Mouse (Mus musculus) kidney, embryonic 15.5 days (tissue): ENCODE results near the gene Mfrp. TPM values are rescaled to one million over a fixed set of nuclear protein-coding genes. Genes with fewer than 3 reads are reported as not detected.
"Not testable (repeated sequence)": the region's sequence is repeated elsewhere in the genome, so short reads cannot be mapped to it uniquely, and the experiment has no call there.

Experiments used
- ATAC-seq: fragments of 200-750 bp; cut with Nextera tagmentation; replicated peaks from 2 replicates; pipeline ENCODE4 v1.8.0; 2017; ENCODE audit warnings: moderate TSS enrichment; ENCODE audit not compliant: low FRiP score
- H3K27ac ChIP-seq: fragments of 300-500 bp; sonication (generic); 2 replicates; pipeline ENCODE4 v1.5.1; 2015; ENCODE audit warnings: mild to moderate bottlenecking, inconsistent platforms
- H3K27me3 ChIP-seq: fragments of 300-500 bp; sonication (generic); 2 replicates; pipeline ENCODE4 v1.6.1; 2015; ENCODE audit warnings: inconsistent platforms
- H3K36me3 ChIP-seq: fragments of 300-500 bp; sonication (generic); 2 replicates; pipeline ENCODE4 v1.6.1; 2015; ENCODE audit warnings: inconsistent platforms
- H3K4me1 ChIP-seq: fragments of 300-500 bp; sonication (generic); 2 replicates; pipeline ENCODE4 v1.6.1; 2015; ENCODE audit warnings: inconsistent platforms
- H3K4me2 ChIP-seq: fragments of 300-500 bp; sonication (generic); 2 replicates; pipeline ENCODE4 v1.6.1; 2015; ENCODE audit warnings: moderate library complexity, mild to moderate bottlenecking, inconsistent platforms
- H3K4me3 ChIP-seq: fragments of 300-500 bp; sonication (generic); replicated peaks from 2 replicates; pipeline ENCODE4 v1.5.1; 2015; ENCODE audit warnings: mild to moderate bottlenecking, inconsistent platforms
- H3K9ac ChIP-seq: fragments of 300-500 bp; sonication (generic); 2 replicates; pipeline ENCODE4 v1.6.1; 2015; ENCODE audit warnings: mild to moderate bottlenecking, inconsistent platforms
- H3K9me3 ChIP-seq: fragments of 300-500 bp; sonication (generic); replicated peaks from 2 replicates; pipeline ENCODE4 v1.6.1; 2016; ENCODE audit warnings: inconsistent platforms
- WGBS: fragments of 180-500 bp; shearing (Covaris S2); methylation state at CpG from one replicate; pipeline ENCODE4 v1.1.7; 2015; ENCODE audit warnings: mixed read lengths; 5-methylcytosine and 5-hydroxymethylcytosine counted together
- polyA plus RNA-seq: library from polyadenylated mRNA; unstranded; fragments of >200 nt; fragmentation: Nextera tagmentation; extraction: Ambion mirVana; gene quantifications from 2 replicates; pipeline ENCODE4 v1.2.1, GENCODE M21; 2015

Mfrp gene
- polyA plus RNA-seq, 1 experiment from 2014 or later: not detected

GRCm38 (mm10) chr9:44108269-44109055 is 6.9 kb downstream of the Mfrp start:
- Histone ChIP-seq H3K9me3 (no peaks in the 10 kb centered on the region), H3K9ac (peak overlapping the region; percentile 31; the same call in 1 of the 2 replicates), H3K4me2 (peak overlapping the region; percentile 55), H3K36me3 (peaks cover 36% of the 10 kb centered on the region), H3K27me3 (no peaks in the 10 kb centered on the region), H3K4me3 (peak overlapping the region; percentile 30; the same call in 1 of the 2 replicates), H3K4me1 (peaks cover 62% of the 10 kb centered on the region), H3K27ac (peak overlapping the region; percentile 86; the same call in 1 of the 2 replicates)
- ATAC-seq: no peak
- 72% methylated on average over 31 of the region's 31 CpGs for WGBS

- H3K9me3 ChIP-seq: no peaks in the 10 kb centered on the region
- peak overlapping the region; percentile 55 for H3K4me2 ChIP-seq
- peaks cover 68% of the 10 kb centered on the region for H3K4me1 ChIP-seq
- peaks cover 32% of the 10 kb centered on the region for H3K36me3 ChIP-seq
- H3K27me3 ChIP-seq: no peaks in the 10 kb centered on the region
- no peak for ATAC-seq
- WGBS: 18% methylated on average over 9 of the region's 9 CpGs
- H3K4me3 ChIP-seq: peak overlapping the region; percentile 30
- peak overlapping the region; percentile 54; the same call in 1 of the 2 replicates for H3K27ac ChIP-seq
- H3K9ac ChIP-seq: 0 out of 2 replicates have a peak overlapping the region, but pooled peaks have one; percentile 11
Observed at GRCm38 (mm10) chr9:44109360-44110095, 8.0 kb downstream of the Mfrp start.

GRCm38 (mm10) chr9:44111909-44112308 is 10.4 kb downstream of the Mfrp start:
- not testable (repeated sequence) for ATAC-seq

GRCm38 (mm10) chr9:44113105-44113789 is 11.7 kb downstream of the Mfrp start, which contains the start of the genes Gm49380 and Rnf26:
Gene Gm49380 (minus strand): TSS chr9:44113500.
Gene Rnf26 (minus strand): TSS chr9:44113517.
- Histone ChIP-seq H3K27me3 (no peaks in the 10 kb centered on the region), H3K36me3 (peaks cover 17% of the 10 kb centered on the region), H3K27ac (peak within 1 kb of the TSS; percentile 81), H3K4me2 (peak within 1 kb of the TSS; percentile 65), H3K4me1 (peaks cover 44% of the 10 kb centered on the region), H3K9ac (peak within 1 kb of the TSS; percentile 85), H3K4me3 (peak within 1 kb of the TSS; percentile 76), H3K9me3 (no peaks in the 10 kb centered on the region)
- peak; percentile 93 for ATAC-seq
- 1% methylated on average over 51 of the region's 51 CpGs for WGBS

More at GRCm38 (mm10) chr9:44111909-44112308, 10.4 kb downstream of the Mfrp start:
- not testable (repeated sequence) for H3K27ac ChIP-seq, H3K27me3 ChIP-seq, H3K9ac ChIP-seq, H3K9me3 ChIP-seq
- peak overlapping the region; percentile 65 for H3K4me2 ChIP-seq
- 46% methylated on average over 10 of the region's 12 CpGs for WGBS
- peaks cover 57% of the 10 kb centered on the region for H3K4me1 ChIP-seq
- H3K36me3 ChIP-seq: peaks cover 21% of the 10 kb centered on the region
- peak overlapping the region; percentile 76 for H3K4me3 ChIP-seq

- no peak overlapping the region for H3K4me2 ChIP-seq
- peaks cover 32% of the 10 kb centered on the region for H3K4me1 ChIP-seq
- 0 out of 2 replicates have a peak, but pooled peaks cover 10% of the 10 kb centered on the region for H3K36me3 ChIP-seq
- no peak overlapping the region for H3K9ac ChIP-seq
- H3K9me3 ChIP-seq: no peaks in the 10 kb centered on the region
- H3K27me3 ChIP-seq: no peaks in the 10 kb centered on the region
- no peak for ATAC-seq
- no peak overlapping the region for H3K4me3 ChIP-seq
- WGBS: 71% methylated on average over 2 of the region's 2 CpGs
- H3K27ac ChIP-seq: peak overlapping the region; percentile 22; the same call in 1 of the 2 replicates
Observed at GRCm38 (mm10) chr9:44114453-44114852, 12.9 kb downstream of the Mfrp start.

- Histone ChIP-seq H3K27me3 (no peaks in the 10 kb centered on the region), H3K4me2 (no peak overlapping the region), H3K4me3 (no peak overlapping the region), H3K4me1 (peaks cover 20% of the 10 kb centered on the region), H3K9ac (no peak overlapping the region), H3K36me3 (0 out of 2 replicates have a peak, but pooled peaks cover under 1% of the 10 kb centered on the region), H3K9me3 (no peaks in the 10 kb centered on the region), H3K27ac (no peak overlapping the region)
- no peak for ATAC-seq
- WGBS: 85% methylated on average over 9 of the region's 9 CpGs
Observed at GRCm38 (mm10) chr9:44115599-44115998, 14.1 kb downstream of the Mfrp start.

GRCm38 (mm10) chr9:44116182-44116581 is 14.7 kb downstream of the Mfrp start:
- Histone ChIP-seq H3K9me3 (no peaks in the 10 kb centered on the region), H3K4me3 (no peak overlapping the region), H3K36me3 (no peaks in the 10 kb centered on the region), H3K9ac (no peak overlapping the region), H3K27me3 (no peaks in the 10 kb centered on the region), H3K4me2 (no peak overlapping the region), H3K27ac (no peak overlapping the region), H3K4me1 (peaks cover 17% of the 10 kb centered on the region)
- WGBS: 92% methylated on average over 4 of the region's 4 CpGs
- no peak for ATAC-seq

GRCm38 (mm10) chr9:44119011-44119410 is 17.5 kb downstream of the Mfrp start:
- H3K9ac ChIP-seq: no peak overlapping the region
- H3K27ac ChIP-seq: no peak overlapping the region
- no peak overlapping the region for H3K4me3 ChIP-seq
- H3K27me3 ChIP-seq: no peaks in the 10 kb centered on the region
- H3K36me3 ChIP-seq: no peaks in the 10 kb centered on the region
- H3K4me2 ChIP-seq: no peak overlapping the region
- H3K4me1 ChIP-seq: peaks cover 7% of the 10 kb centered on the region; the same call in 1 of the 2 replicates
- ATAC-seq: no peak
- no peaks in the 10 kb centered on the region for H3K9me3 ChIP-seq
- WGBS: 54% methylated on average over 5 of the region's 5 CpGs

- peaks cover 4% of the 10 kb centered on the region for H3K4me1 ChIP-seq
- WGBS: 73% methylated on average over 8 of the region's 8 CpGs
- H3K27ac ChIP-seq: no peak overlapping the region
- no peaks in the 10 kb centered on the region for H3K36me3 ChIP-seq
- no peaks in the 10 kb centered on the region for H3K27me3 ChIP-seq
- no peak for ATAC-seq
- no peak overlapping the region for H3K9ac ChIP-seq
- no peak overlapping the region for H3K4me3 ChIP-seq
- H3K4me2 ChIP-seq: no peak overlapping the region
- H3K9me3 ChIP-seq: no peaks in the 10 kb centered on the region
Observed at GRCm38 (mm10) chr9:44119948-44120465, 18.5 kb downstream of the Mfrp start.

- Histone ChIP-seq H3K9ac (no peak overlapping the region), H3K9me3 (no peaks in the 10 kb centered on the region), H3K27me3 (no peaks in the 10 kb centered on the region), H3K4me3 (no peak overlapping the region), H3K27ac (no peak overlapping the region), H3K4me1 (peaks cover 29% of the 10 kb centered on the region), H3K36me3 (no peaks in the 10 kb centered on the region), H3K4me2 (no peak overlapping the region)
- WGBS: 72% methylated on average over 6 of the region's 6 CpGs
- no peak for ATAC-seq
Observed at GRCm38 (mm10) chr9:44124317-44124716, 22.8 kb downstream of the Mfrp start.

- H3K27ac ChIP-seq: peak overlapping the region; percentile 69
Observed at GRCm38 (mm10) chr9:44125026-44125425, 23.5 kb downstream of the Mfrp start.

More at GRCm38 (mm10) chr9:44125026-44125425, 23.5 kb downstream of the Mfrp start:
- H3K27me3 ChIP-seq: no peaks in the 10 kb centered on the region
- 12% methylated on average over 5 of the region's 5 CpGs for WGBS
- H3K36me3 ChIP-seq: no peaks in the 10 kb centered on the region
- 0 out of 2 replicates have a peak overlapping the region, but pooled peaks have one; percentile 9 for H3K4me2 ChIP-seq
- H3K4me1 ChIP-seq: peaks cover 36% of the 10 kb centered on the region
- no peak overlapping the region for H3K9ac ChIP-seq
- H3K4me3 ChIP-seq: no peak overlapping the region
- ATAC-seq: no peak; the same call in 1 of the 2 replicates
- no peaks in the 10 kb centered on the region for H3K9me3 ChIP-seq
